8 mouse cellular contexts compared by ENCODE assay signal in genomic region chr5:89882091-89882734, GRCm38 (mm10). TPM values are rescaled to one million over a fixed set of nuclear protein-coding genes. Genes with fewer than 3 reads are reported as not detected.
DNase-seq lines count a peak whose midpoint lies in the region; ATAC-seq lines count a peak whose summit lies in the region.

No protein-coding gene starts in this region.

- peaks cover 2% of the 10 kb centered on the region; the same call in 1 of the 2 replicates for H3K4me1 ChIP-seq in hindbrain, embryonic 16.5 days (ENCODE audit: control insufficient read depth, insufficient read depth, low read depth, low read length)

- peak overlapping the region; percentile 76 for H3K4me3 ChIP-seq in hindbrain, embryonic 16.5 days (ENCODE audit: low read length)

- H3K9ac ChIP-seq in hindbrain, embryonic 16.5 days (ENCODE audit: low read depth, low read length), result peak overlapping the region; percentile 84

- DNase-seq in gastrocnemius, adult 8-10 months (ENCODE audit: low spot score in 2 of 2), result peak; percentile 9 to 24
- DNase-seq in left cerebral cortex, adult 18-20 months (ENCODE audit: low spot score in 2 of 2), result peak; percentile 50 to 53
- peak; percentile 67 for DNase-seq in lung, postnatal 25 days (ENCODE audit: low spot score)
- peak; percentile 39 to 52 for DNase-seq in right cerebral cortex, adult 2 months (ENCODE audit: low spot score in 2 of 2)
- DNase-seq in urinary bladder, postnatal 14 days (ENCODE audit: low spot score), result peak; percentile 57

- H3K27ac ChIP-seq in hindbrain, embryonic 16.5 days (ENCODE audit: low read depth, low read length), result no peak overlapping the region

- peak overlapping the region; percentile 99 for H3K4me2 ChIP-seq in hindbrain, embryonic 16.5 days (ENCODE audit: low read length)

- WGBS in hindbrain, embryonic 16.5 days, result 0% methylated on average over 35 of the region's 35 CpGs

- ATAC-seq in activated CD4-positive, CD25-positive, alpha-beta regulatory T cell, adult 4 months, result peak; percentile 56
- ATAC-seq in common myeloid progenitor, adult 5-6 weeks (replicated peaks; ENCODE audit: low read depth, poor library complexity, severe bottlenecking), result peak; percentile 85
- peak; percentile 75 for ATAC-seq in hindbrain, embryonic 16.5 days

- H3K9me3 ChIP-seq in hindbrain, embryonic 16.5 days (ENCODE audit: control insufficient read depth, low read length), result 0 out of 2 replicates have a peak, but pooled peaks cover 2% of the 10 kb centered on the region

- no peaks in the 10 kb centered on the region for H3K27me3 ChIP-seq in hindbrain, embryonic 16.5 days (replicated peaks; ENCODE audit: control insufficient read depth, insufficient read depth, low read length)

- H3K36me3 ChIP-seq in hindbrain, embryonic 16.5 days (ENCODE audit: control insufficient read depth, insufficient read depth, low read length), result no peaks in the 10 kb centered on the region

RNA-seq across cellular contexts. Expression of gene Adamts3, which starts 0.9 kb away (rescaled TPM):
- polyA plus RNA-seq in activated CD4-positive, CD25-positive, alpha-beta regulatory T cell, adult 4 months (2017; shearing (Covaris generic)), result 1 to 10 TPM in 1 of 2 experiments, under 1 TPM in 1; 0.24 to 1.5 TPM
- total RNA-seq in common myeloid progenitor, adult 5-6 weeks (2017), result 13.4 and 15.6 TPM in 2 replicates
- total RNA-seq in gastrocnemius, adult 8-10 months (2022), result 1 to 10 TPM in 1 of 4 experiments, under 1 TPM in 3; 0.53 to 1.5 (median 0.85) TPM
- 3.9 and 4.4 TPM in 2 replicates for polyA plus RNA-seq in hindbrain, embryonic 16.5 days (2015; fragmentation: Nextera tagmentation; extraction: Ambion mirVana)
- 10 to 100 TPM; 17.6 to 19.3 TPM for total RNA-seq in left cerebral cortex, adult 18-20 months (2021)

Comparison
In these comparisons a context has a peak if more than half of its experiments do, and no peak if none do; other contexts are left out.
1. DNase-seq: peak in every context shown above with its lines; median percentile 67 in lung, postnatal 25 days; 57 in urinary bladder, postnatal 14 days; 52 in left cerebral cortex, adult 18-20 months; 46 in right cerebral cortex, adult 2 months; 16 in gastrocnemius, adult 8-10 months.